Mouse (Mus musculus) liver, adult 10 weeks (tissue): ENCODE measurements around the gene Mroh2a. TPM values are rescaled to one million over a fixed set of nuclear protein-coding genes. Genes with fewer than 3 reads are reported as not detected.

Source experiments
- polyA plus RNA-seq: library from polyadenylated mRNA; stranded (reverse); fragments of 350-450 nt; fragmentation: Illumina TruSeq; extraction: RNeasy Lipid Tissue Mini Kit (QIAGEN cat#74804); gene quantifications from one replicate; pipeline ENCODE4 v1.2.3, GENCODE M21; 2014; ENCODE audit warnings: low read depth, low replicate concordance

Gene Mroh2a
- 0.42 TPM for polyA plus RNA-seq

DNA sequence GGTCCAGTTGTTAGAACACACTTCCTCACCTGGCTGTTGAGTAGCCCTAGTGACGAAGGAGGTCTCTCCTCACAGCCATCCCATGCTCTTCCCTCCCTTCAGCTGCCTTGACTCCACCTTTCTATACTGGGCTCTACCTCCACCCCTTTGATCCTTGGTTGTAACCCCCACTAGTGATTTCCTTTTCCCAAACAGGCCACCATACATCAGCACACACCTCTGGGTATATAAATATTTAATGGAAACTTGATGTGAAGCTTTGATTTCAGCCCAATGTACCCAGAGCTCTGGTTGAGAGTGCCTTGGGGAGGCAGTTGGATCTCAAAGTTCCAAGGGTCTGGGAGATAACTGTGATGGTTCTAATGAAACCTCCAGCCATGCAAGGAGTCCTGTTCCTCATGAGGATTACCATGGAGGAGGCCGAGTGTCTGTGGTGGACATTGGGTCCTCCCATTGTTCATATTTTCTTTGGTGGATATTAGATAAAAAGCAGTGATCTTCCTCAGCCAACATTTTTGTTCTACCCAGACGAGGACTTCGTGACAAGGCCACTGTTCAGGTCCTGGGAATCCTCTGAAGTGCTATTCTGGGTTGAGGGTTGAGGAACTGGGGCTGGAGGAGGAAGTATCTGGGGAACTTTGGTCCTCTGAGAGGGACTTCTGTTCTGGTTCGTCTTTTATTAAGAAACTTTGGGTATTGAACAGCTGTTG lies at the start of gene Mroh2a:
TSS of gene Mroh2a (plus strand) at position 317 of the 710 bp plus-strand sequence.

DNA sequence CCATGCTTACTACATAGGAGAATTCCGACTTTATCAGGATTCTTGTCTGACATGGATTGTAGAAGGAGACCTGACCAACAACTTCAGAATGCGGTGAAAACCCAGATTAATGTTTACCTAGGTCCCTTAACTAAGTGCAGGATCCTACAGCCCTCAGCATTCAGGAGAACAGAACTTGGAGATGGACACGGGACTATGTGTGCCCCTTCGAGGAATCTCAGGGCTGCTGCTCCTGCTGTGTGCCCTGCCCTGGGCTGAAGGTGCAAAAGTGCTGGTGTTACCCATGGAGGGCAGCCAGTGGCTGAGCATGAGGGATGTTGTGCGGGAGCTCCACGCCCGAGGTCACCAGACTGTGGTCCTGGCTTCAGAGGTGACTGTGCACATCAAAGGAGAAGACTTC lies 26.3 kb upstream of the Mroh2a start, which contains the start of gene Ugt1a2:
TSS of gene Ugt1a2 (plus strand) at position 146 of the 400 bp plus-strand sequence.

DNA sequence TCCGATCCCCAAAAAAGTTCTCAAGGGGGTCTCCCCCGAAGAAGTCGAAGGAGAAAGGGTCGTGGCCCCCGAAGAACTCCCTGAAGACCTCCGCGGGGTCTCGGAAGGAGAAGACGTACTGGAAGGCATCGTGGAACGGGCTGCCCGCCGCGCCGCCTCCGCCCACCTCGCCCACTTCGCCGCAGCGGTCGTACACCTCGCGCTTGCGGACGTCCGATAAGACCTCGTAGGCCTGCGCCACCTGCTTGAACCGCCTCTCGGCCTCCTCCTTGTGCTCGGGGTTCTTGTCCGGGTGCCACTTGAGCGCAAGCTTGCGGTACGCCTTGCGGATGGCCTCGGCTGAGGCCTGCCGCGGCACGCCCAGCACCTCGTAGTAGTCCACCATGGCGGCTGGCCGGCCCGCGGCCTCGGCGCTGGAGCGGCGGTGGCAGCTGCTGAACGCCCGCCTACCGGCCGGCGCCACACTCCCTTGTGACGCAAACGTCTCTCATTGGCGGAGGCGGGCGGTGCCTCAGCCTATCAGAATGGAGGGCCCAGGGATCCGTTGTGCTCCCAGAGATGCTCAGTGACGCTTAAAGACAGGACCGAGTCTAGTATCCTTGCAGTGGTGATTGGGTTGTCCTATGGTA lies 21.4 kb upstream of the Mroh2a start, which contains the start of gene Dnajb3:
TSS of gene Dnajb3 (minus strand) at position 489 of the 629 bp plus-strand sequence.

DNA sequence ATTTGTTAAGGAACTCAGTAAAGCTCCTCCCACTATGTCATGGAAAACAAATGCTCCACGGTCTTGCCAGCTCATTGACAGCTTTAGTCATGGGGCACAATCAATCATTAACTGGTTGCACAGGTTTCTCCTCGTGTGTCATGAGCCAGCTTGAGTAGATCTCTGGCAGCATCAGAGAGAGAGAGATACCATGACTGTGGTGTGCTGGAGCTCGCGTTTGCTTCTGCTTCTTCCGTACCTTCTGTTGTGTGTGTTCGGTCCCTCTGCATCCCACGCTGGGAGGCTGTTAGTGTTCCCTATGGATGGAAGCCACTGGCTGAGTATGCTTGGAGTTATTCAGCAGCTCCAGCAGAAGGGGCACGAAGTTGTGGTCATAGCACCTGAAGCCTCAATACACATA lies 15.0 kb upstream of the Mroh2a start, which contains the start of gene Ugt1a1:
TSS of gene Ugt1a1 (plus strand) at position 148 of the 400 bp plus-strand sequence.

DNA sequence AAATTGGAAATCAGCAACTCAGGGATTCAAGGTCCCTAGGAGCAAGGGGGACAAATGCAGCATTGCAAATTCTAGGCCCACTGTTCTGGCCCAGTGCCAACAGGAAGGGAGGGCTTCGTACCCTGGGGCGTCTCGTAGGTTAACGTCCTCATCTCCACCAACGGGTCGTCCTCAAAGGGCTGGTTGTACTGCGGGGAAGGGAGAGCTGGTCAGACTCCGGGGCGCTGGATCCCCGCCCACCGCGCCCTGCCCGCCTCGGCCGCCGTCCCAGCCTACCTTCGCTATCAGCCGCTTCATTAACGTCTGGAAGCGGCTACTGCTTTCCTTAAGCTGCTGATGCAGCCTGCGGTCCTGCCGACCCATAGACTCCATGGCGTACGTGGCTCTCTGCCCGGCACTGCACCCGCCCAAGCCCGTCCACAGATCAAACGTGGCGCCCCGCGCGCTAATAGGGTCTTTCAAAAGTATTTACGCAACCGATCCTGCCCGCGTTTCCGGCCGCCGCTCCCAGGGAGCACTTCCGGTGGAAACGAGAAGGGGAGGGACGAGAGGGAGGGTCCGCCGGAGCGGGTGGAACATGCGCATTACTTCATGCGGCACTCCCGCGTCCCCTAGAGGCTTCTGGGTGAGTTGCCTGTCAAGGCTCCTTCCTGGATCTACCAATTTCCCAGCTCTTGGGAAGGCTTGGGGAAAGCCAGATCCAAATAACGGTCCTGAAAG lies 50.5 kb downstream of the Mroh2a start, which contains the start of the genes Hjurp and Trpm8:
TSS of gene Hjurp (minus strand) at position 536 of the 720 bp plus-strand sequence.
TSS of gene Trpm8 (plus strand) at position 564 of the 720 bp plus-strand sequence.

Other genes with a start within 250 kb of the Mroh2a start
- 28.0 TPM for gene Usp40, start 218.4 kb upstream of the Mroh2a start, polyA plus RNA-seq
- 6.3 TPM for gene Ugt1a10, start 171.6 kb upstream of the Mroh2a start, polyA plus RNA-seq
- 437 TPM for gene Ugt1a9, start 156.2 kb upstream of the Mroh2a start, polyA plus RNA-seq
- not detected for gene Ugt1a8, start 139.2 kb upstream of the Mroh2a start, polyA plus RNA-seq
- 38.6 TPM for gene Ugt1a7c, start 131.9 kb upstream of the Mroh2a start, polyA plus RNA-seq
- 92.8 TPM for gene Ugt1a6b, start 123.7 kb upstream of the Mroh2a start, polyA plus RNA-seq
- 60.2 TPM for gene Ugt1a6a, start 92.2 kb upstream of the Mroh2a start, polyA plus RNA-seq
- 306 TPM for gene Ugt1a5, start 61.0 kb upstream of the Mroh2a start, polyA plus RNA-seq
- 0.42 TPM for gene Ugt1a2, start 26.4 kb upstream of the Mroh2a start, polyA plus RNA-seq
- not detected for gene Dnajb3, start 21.2 kb upstream of the Mroh2a start, polyA plus RNA-seq
- gene Ugt1a1, start 15.0 kb upstream of the Mroh2a start, polyA plus RNA-seq, result 891 TPM
- gene Hjurp, start 50.6 kb downstream of the Mroh2a start, polyA plus RNA-seq, result 44.3 TPM
- gene Trpm8, start 50.7 kb downstream of the Mroh2a start, polyA plus RNA-seq, result not detected
- 140 TPM for gene Spp2, start 180.0 kb downstream of the Mroh2a start, polyA plus RNA-seq